Mouse (Mus musculus) CH12.LX (cell line): ENCODE results near the gene Olfr221.

Experiments used
- CTCF ChIP-seq, 2 experiments: IDR thresholded peaks in 1 of 2; conservative IDR thresholded peaks in 1 of 2; 2 replicates each; pipeline ENCODE4 v1.5.1; 2011 to 2012; ENCODE audit warnings: low read depth in 2 of 2, low read length in 2 of 2, improper control_type of control experiment in 1 of 2, inconsistent platforms in 1 of 2, mild to moderate bottlenecking in 1 of 2, moderate library complexity in 1 of 2
- ELF1 ChIP-seq: IDR thresholded peaks from 2 replicates; pipeline ENCODE4 v1.6.1; 2014; ENCODE audit warnings: low read depth, mild to moderate bottlenecking, inconsistent platforms, low read length, improper control_type of control experiment
- EP300 ChIP-seq: IDR thresholded peaks from 2 replicates; pipeline ENCODE4 v1.6.1; 2011; ENCODE audit warnings: low read length, improper control_type of control experiment
- HCFC1 ChIP-seq: IDR thresholded peaks from 2 replicates; pipeline ENCODE4 v1.6.1; 2012; ENCODE audit warnings: low read depth, mild to moderate bottlenecking, inconsistent platforms, low read length, improper control_type of control experiment
- KAT2A ChIP-seq: IDR thresholded peaks from 2 replicates; pipeline ENCODE4 v1.6.1; 2012; ENCODE audit warnings: low read length, improper control_type of control experiment, inconsistent platforms; ENCODE audit not compliant: insufficient replicate concordance
- MAX ChIP-seq: IDR thresholded peaks from 2 replicates; pipeline ENCODE4 v1.6.1; 2011; ENCODE audit warnings: low read length, improper control_type of control experiment
- PAX5 ChIP-seq: IDR thresholded peaks from 2 replicates; pipeline ENCODE4 v1.6.1; 2012; ENCODE audit warnings: low read length, inconsistent platforms, mixed read lengths
- POLR2A ChIP-seq: IDR thresholded peaks from 2 replicates; pipeline ENCODE4 v1.6.1; 2011; ENCODE audit warnings: low read depth, mild to moderate bottlenecking, improper control_type of control experiment, low read length
- SIN3A ChIP-seq: IDR thresholded peaks from 2 replicates; pipeline ENCODE4 v1.6.1; 2012; ENCODE audit warnings: low read length, improper control_type of control experiment, inconsistent platforms
- TCF12 ChIP-seq: IDR thresholded peaks from 2 replicates; pipeline ENCODE4 v1.6.1; 2014; ENCODE audit warnings: low read depth, mild to moderate bottlenecking, inconsistent platforms, low read length, improper control_type of control experiment
- UBTF ChIP-seq: IDR thresholded peaks from 2 replicates; pipeline ENCODE4 v1.6.1; 2012; ENCODE audit warnings: low read depth, mild to moderate bottlenecking, inconsistent platforms, low read length, improper control_type of control experiment, moderate library complexity

- TF ChIP-seq HCFC1 (no peak), UBTF (no peak), EP300 (0 out of 2 replicates have a peak, but pooled peaks have one; percentile 7), POLR2A (no peak), CTCF (conservative IDR thresholded peaks at IDR 0.05 in 1 of 2, IDR thresholded peaks at IDR 0.05 in 1 of 2; ENCODE audit: low read depth in 2 of 2, low read length in 2 of 2) (no peak), KAT2A (0 out of 2 replicates have a peak, but pooled peaks have one; percentile 23), MAX (no peak), SIN3A (peak; percentile 43; the same call in 1 of the 2 replicates), PAX5 (no peak), ELF1 (no peak), TCF12 (0 out of 2 replicates have a peak, but pooled peaks have one; percentile 51)
Measured at GRCm38 (mm10) chr14:52021568-52022212, 20.6 kb downstream of the Olfr221 start.
